24 mouse cellular contexts compared by ENCODE assay signal in genomic region chr11:53532231-53532620, GRCm38 (mm10). TPM values are rescaled to one million over a fixed set of nuclear protein-coding genes. Genes with fewer than 3 reads are reported as not detected.
DNase-seq lines count a peak whose midpoint lies in the region; ATAC-seq and TF ChIP-seq lines count a peak whose summit lies in the region.
"Had no signal": no experiment of that assay in that cellular context is flagged by ENCODE, and none has a peak within 500 bp of the region (broad histone marks: within the 10 kb centered on the region; RNA-seq: fewer than 3 reads in every experiment).

No protein-coding gene starts in this region.

- peaks cover 14% of the 10 kb centered on the region for H3K4me1 ChIP-seq in heart, adult 2 months (ENCODE audit: control insufficient read depth, insufficient read depth, low read length)
- peaks cover 3% of the 10 kb centered on the region; the same call in 1 of the 2 replicates for H3K4me1 ChIP-seq in liver, postnatal 0 days (ENCODE audit: insufficient read depth)
- H3K4me1 ChIP-seq in liver, embryonic 12.5 days = peaks cover 48% of the 10 kb centered on the region
- peaks cover 33% of the 10 kb centered on the region for H3K4me1 ChIP-seq in bone marrow macrophage, adult 2 months (ENCODE audit: control insufficient read depth, insufficient read depth, low read length)

- intact Hi-C loops in heart, adult 2 months (cut with DNase I) = no loop called here
- intact Hi-C loops in heart, postnatal 36 days (cut with DNase I) = no loop called here

- no peak for TF ChIP-seq EP300 in heart, adult 2 months (IDR thresholded peaks at IDR 0.05; ENCODE audit: insufficient read depth, low read depth, low read length)
- no peak for TF ChIP-seq EP300 in liver, postnatal 0 days (IDR thresholded peaks at IDR 0.05; ENCODE audit: low read depth)

- no peak overlapping the region for H3K27ac ChIP-seq in heart, adult 2 months
- no peak overlapping the region for H3K27ac ChIP-seq in liver, postnatal 0 days (ENCODE audit: low read depth)
- H3K27ac ChIP-seq in liver, embryonic 12.5 days = no peak overlapping the region
- H3K27ac ChIP-seq in bone marrow macrophage, adult 2 months (ENCODE audit: insufficient read depth, low read depth, low read length) = peak overlapping the region; percentile 22; the same call in 1 of the 2 replicates
- H3K27ac ChIP-seq: forebrain, embryonic 13.5 days; heart, embryonic 10.5 days; hindbrain, embryonic 10.5 days; limb, embryonic 12.5 days; midbrain, embryonic 12.5 days; neural tube, embryonic 15.5 days had no signal

- ATAC-seq in liver, postnatal 0 days = no peak
- no peak for ATAC-seq in liver, embryonic 12.5 days
- ATAC-seq: forebrain, embryonic 13.5 days; lung, postnatal 0 days had no signal

- H3K27me3 ChIP-seq in heart, adult 2 months (ENCODE audit: control insufficient read depth, insufficient read depth, low read length) = no peaks in the 10 kb centered on the region
- no peaks in the 10 kb centered on the region for H3K27me3 ChIP-seq in liver, postnatal 0 days (ENCODE audit: insufficient read depth, low read length)
- no peaks in the 10 kb centered on the region for H3K27me3 ChIP-seq in liver, embryonic 12.5 days (replicated peaks)
- H3K27me3 ChIP-seq: forebrain, embryonic 13.5 days; limb, embryonic 12.5 days; midbrain, embryonic 12.5 days; neural tube, embryonic 15.5 days had no signal

- TF ChIP-seq POLR2A in heart, adult 2 months (IDR thresholded peaks at IDR 0.05; ENCODE audit: insufficient read depth, low read depth, low read length) = no peak
- TF ChIP-seq POLR2A in bone marrow macrophage, adult 2 months (IDR thresholded peaks at IDR 0.05; ENCODE audit: borderline replicate concordance, low read depth, low read length) = no peak

- H3K9me3 ChIP-seq in liver, postnatal 0 days (ENCODE audit: low read length) = no peaks in the 10 kb centered on the region
- no peaks in the 10 kb centered on the region for H3K9me3 ChIP-seq in liver, embryonic 12.5 days (replicated peaks)
- H3K9me3 ChIP-seq: forebrain, embryonic 13.5 days; heart, embryonic 10.5 days; hindbrain, embryonic 10.5 days; limb, embryonic 12.5 days; midbrain, embryonic 12.5 days; neural tube, embryonic 15.5 days had no signal

- WGBS in heart, adult 2 months = 88% methylated on average over 1 of the region's 1 CpGs
- WGBS in liver, postnatal 0 days (ENCODE audit: insufficient replicate concordance) = 83% methylated on average over 1 of the region's 1 CpGs
- 100% methylated on average over 1 of the region's 1 CpGs for WGBS in liver, embryonic 12.5 days (ENCODE audit: insufficient replicate concordance)

- no peaks in the 10 kb centered on the region for H3K36me3 ChIP-seq in heart, adult 2 months (ENCODE audit: control insufficient read depth, insufficient read depth, low read length)
- peaks cover 23% of the 10 kb centered on the region for H3K36me3 ChIP-seq in liver, postnatal 0 days (replicated peaks; ENCODE audit: insufficient read depth, low read length)
- H3K36me3 ChIP-seq in liver, embryonic 12.5 days = peaks cover 73% of the 10 kb centered on the region

- no peak overlapping the region for H3K4me3 ChIP-seq in heart, adult 2 months
- H3K4me3 ChIP-seq in liver, postnatal 0 days (ENCODE audit: low read depth, low read length) = no peak overlapping the region
- no peak overlapping the region for H3K4me3 ChIP-seq in liver, embryonic 12.5 days
- no peak overlapping the region for H3K4me3 ChIP-seq in bone marrow macrophage, adult 2 months (ENCODE audit: insufficient read depth, low read length)
- H3K4me3 ChIP-seq: forebrain, embryonic 13.5 days; heart, embryonic 10.5 days; hindbrain, embryonic 10.5 days; limb, embryonic 12.5 days; midbrain, embryonic 12.5 days; neural tube, embryonic 15.5 days had no signal

- H3K79me2 ChIP-seq in heart, adult 2 months (replicated peaks; ENCODE audit: control insufficient read depth, insufficient read depth, low read length) = 0 out of 2 replicates have a peak, but pooled peaks cover 2% of the 10 kb centered on the region

- DNase-seq in heart, adult 2 months = no peak
- DNase-seq in heart, postnatal 36 days = no peak
- DNase-seq in liver, postnatal 0 days = no peak
- DNase-seq in ovary, postnatal 10 days (ENCODE audit: low spot score) = no peak
- DNase-seq in kidney, postnatal 10 days = no peak
- DNase-seq: B cell, adult 2 months; cerebellum, adult 8-10 months; kidney, adult 11 months had no signal

- no peak overlapping the region for H3K4me2 ChIP-seq in liver, postnatal 0 days (ENCODE audit: low read depth, low read length)
- H3K4me2 ChIP-seq in liver, embryonic 12.5 days = no peak overlapping the region
- H3K4me2 ChIP-seq: forebrain, embryonic 13.5 days; limb, embryonic 12.5 days; midbrain, embryonic 12.5 days; neural tube, embryonic 15.5 days had no signal

- no peak overlapping the region for H3K9ac ChIP-seq in heart, adult 2 months (ENCODE audit: low read depth, low read length)
- no peak overlapping the region for H3K9ac ChIP-seq in liver, postnatal 0 days (replicated peaks)
- no peak overlapping the region for H3K9ac ChIP-seq in liver, embryonic 12.5 days
- H3K9ac ChIP-seq: forebrain, embryonic 13.5 days; limb, embryonic 12.5 days; midbrain, embryonic 12.5 days; neural tube, embryonic 15.5 days had no signal

- TF ChIP-seq CTCF in heart, adult 2 months (IDR thresholded peaks at IDR 0.05) = peak; percentile 30
- 0 out of 2 replicates have a peak, but pooled peaks have one; percentile 13 for TF ChIP-seq CTCF in liver, postnatal 0 days (IDR thresholded peaks at IDR 0.05; ENCODE audit: low read depth)
- 0 out of 2 replicates have a peak, but pooled peaks have one; percentile 20 for TF ChIP-seq CTCF in bone marrow macrophage, adult 2 months (IDR thresholded peaks at IDR 0.05; ENCODE audit: low read depth, low read length)

RNA-seq across cellular contexts. Expression of gene Sept8, which starts 13.2 kb away (rescaled TPM):
- 10 to 100 TPM; 25.7 to 28.2 TPM for total RNA-seq in heart, adult 2 months (2021)
- 24.8 and 39.2 TPM in 2 replicates for polyA plus RNA-seq in heart, adult 2 months (2012; rRNA removed)
- total RNA-seq in heart, postnatal 36 days (2021) = 10 to 100 TPM; 28.4 to 35.3 TPM
- polyA plus RNA-seq in liver, postnatal 0 days (2015; fragmentation: Nextera tagmentation; extraction: Ambion mirVana) = 6.2 and 7.2 TPM in 2 replicates
- polyA plus RNA-seq in liver, embryonic 12.5 days (2016; fragmentation: Nextera tagmentation; extraction: Ambion mirVana) = 33.5 and 34.3 TPM in 2 replicates
- 65.1 and 70.0 TPM in 2 replicates for polyA plus RNA-seq in bone marrow macrophage, adult 2 months (2012; ENCODE audit: insufficient read depth, insufficient read length, missing spikeins)

RNA-seq across cellular contexts. Expression of gene Kif3a, which starts 35.0 kb away (rescaled TPM):
- 1 to 10 TPM; 7.9 to 8.2 TPM for total RNA-seq in heart, adult 2 months (2021)
- polyA plus RNA-seq in heart, adult 2 months (2012; rRNA removed) = 4.9 and 9.0 TPM in 2 replicates
- total RNA-seq in heart, postnatal 36 days (2021) = 1 to 10 TPM; 8.2 to 10.0 TPM
- polyA plus RNA-seq in liver, postnatal 0 days (2015; fragmentation: Nextera tagmentation; extraction: Ambion mirVana) = 5.3 and 7.1 TPM in 2 replicates
- 13.7 and 14.5 TPM in 2 replicates for polyA plus RNA-seq in liver, embryonic 12.5 days (2016; fragmentation: Nextera tagmentation; extraction: Ambion mirVana)
- 30.3 and 31.9 TPM in 2 replicates for polyA plus RNA-seq in bone marrow macrophage, adult 2 months (2012; ENCODE audit: insufficient read depth, insufficient read length, missing spikeins)

RNA-seq across cellular contexts. Expression of gene Sowaha, which starts 52.2 kb away (rescaled TPM):
- total RNA-seq in heart, adult 2 months (2021) = under 1 TPM; 0.05 to 0.34 TPM
- polyA plus RNA-seq in heart, adult 2 months (2012; rRNA removed) = 0.03 and 0.10 TPM in 2 replicates
- under 1 TPM; 0.14 TPM for total RNA-seq in heart, postnatal 36 days (2021)
- 7.4 and 7.9 TPM in 2 replicates for polyA plus RNA-seq in liver, postnatal 0 days (2015; fragmentation: Nextera tagmentation; extraction: Ambion mirVana)
- polyA plus RNA-seq in liver, embryonic 12.5 days (2016; fragmentation: Nextera tagmentation; extraction: Ambion mirVana) = 9.8 and 10.1 TPM in 2 replicates
- not detected in 2 replicates for polyA plus RNA-seq in bone marrow macrophage, adult 2 months (2012; ENCODE audit: insufficient read depth, insufficient read length, missing spikeins)

RNA-seq across cellular contexts. Expression of gene Gm9945, which starts 52.3 kb away (rescaled TPM):
- not detected for total RNA-seq in heart, adult 2 months (2021)
- polyA plus RNA-seq in heart, adult 2 months (2012; rRNA removed) = not detected in 2 replicates
- total RNA-seq in heart, postnatal 36 days (2021) = not detected
- polyA plus RNA-seq in liver, postnatal 0 days (2015; fragmentation: Nextera tagmentation; extraction: Ambion mirVana) = 0.15 and 0.31 TPM in 2 replicates
- 0.14 and 0.48 TPM in 2 replicates for polyA plus RNA-seq in liver, embryonic 12.5 days (2016; fragmentation: Nextera tagmentation; extraction: Ambion mirVana)
- not detected in 2 replicates for polyA plus RNA-seq in bone marrow macrophage, adult 2 months (2012; ENCODE audit: insufficient read depth, insufficient read length, missing spikeins)
- total RNA-seq: adrenal gland, adult 18-20 months; gastrocnemius, adult 18-20 months; gastrocnemius, postnatal 4 days had no signal
- polyA plus RNA-seq: embryonic facial prominence, embryonic 14.5 days; forebrain, embryonic 13.5 days; heart, embryonic 10.5 days; heart, embryonic 16.5 days; hindbrain, embryonic 10.5 days; kidney, embryonic 16.5 days; limb, embryonic 12.5 days; lung, postnatal 0 days; midbrain, embryonic 12.5 days; neural tube, embryonic 15.5 days; thymus, postnatal 0 days had no signal
